In genomic region chr8:41752641-41753040, GRCm38 (mm10) we compare ENCODE assay signal across 29 mouse cellular contexts.
"Had no signal": no experiment of that assay in that cellular context is flagged by ENCODE, and none has a peak within 500 bp of the region (broad histone marks: within the 10 kb centered on the region; RNA-seq: fewer than 3 reads in every experiment).

No protein-coding gene starts in this region.

- H3K4me3 ChIP-seq: limb, embryonic 10.5 days; limb, embryonic 12.5 days; limb, embryonic 13.5 days; limb, embryonic 15.5 days; liver, embryonic 12.5 days; liver, embryonic 13.5 days; liver, embryonic 15.5 days; lung, embryonic 15.5 days; megakaryocyte, embryonic 14.5 days; midbrain, embryonic 10.5 days; midbrain, embryonic 12.5 days; midbrain, embryonic 13.5 days; midbrain, embryonic 15.5 days; myocyte had no signal

- H3K27ac ChIP-seq: limb, embryonic 10.5 days; limb, embryonic 12.5 days; limb, embryonic 13.5 days; limb, embryonic 15.5 days; liver, embryonic 12.5 days; liver, embryonic 13.5 days; liver, embryonic 14.5 days; liver, embryonic 15.5 days; lung, embryonic 15.5 days; macrophage; midbrain, embryonic 10.5 days; midbrain, embryonic 12.5 days; midbrain, embryonic 13.5 days; midbrain, embryonic 15.5 days had no signal

- DNase-seq: left cerebral cortex, postnatal 4 days; liver; liver, embryonic 13.5 days; liver, postnatal 0 days; lung, adult 18-20 months; lung, adult 2 months; lung, embryonic 14.5 days; lung, postnatal 10 days; lung, postnatal 14 days; lung, postnatal 36 days; lung, postnatal 4 days; midbrain, embryonic 14.5 days had no signal

- ATAC-seq: liver, embryonic 12.5 days; liver, postnatal 0 days; lung, postnatal 0 days; midbrain, embryonic 13.5 days; midbrain, embryonic 15.5 days; midbrain, embryonic 16.5 days had no signal
